Mouse (Mus musculus): ENCODE results near the gene Enho.
"Not testable (repeated sequence)": the region's sequence is repeated elsewhere in the genome, so short reads cannot be mapped to it uniquely, and the experiment has no call there.

DNA sequence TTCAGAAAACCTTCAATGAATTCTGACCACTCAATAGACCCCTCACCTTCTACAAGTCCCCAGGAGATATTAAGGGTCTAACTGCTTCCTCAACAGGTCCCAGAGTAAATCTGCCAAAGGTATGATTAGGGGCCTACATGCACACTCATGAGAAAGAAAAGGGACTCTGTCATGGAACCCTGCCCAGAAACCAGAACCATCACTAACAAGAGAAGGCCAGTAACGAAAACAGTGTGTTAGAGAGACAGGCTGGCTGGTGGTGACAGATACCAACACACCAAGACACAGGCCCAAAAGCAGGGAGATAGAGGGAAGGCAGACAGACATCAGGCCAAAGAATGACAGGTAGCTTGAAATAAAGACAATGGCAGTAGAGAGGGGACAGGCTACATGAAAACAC, 48.4 kb upstream of the Enho start:
- TF ChIP-seq ZC3H11A (IDR thresholded peaks at IDR 0.05; ENCODE audit: borderline replicate concordance, low read depth, low read length); MAFK (IDR thresholded peaks at IDR 0.05; ENCODE audit: insufficient read depth, low read depth, low read length): not testable (repeated sequence)
